Mouse (Mus musculus) kidney, adult 10 weeks (tissue): ENCODE data around the gene Slc6a17. TPM values are rescaled to one million over a fixed set of nuclear protein-coding genes. Genes with fewer than 3 reads are reported as not detected.

Experiments used
- polyA plus RNA-seq: library from polyadenylated mRNA; stranded (reverse); fragments of 350-450 nt; fragmentation: Illumina TruSeq; extraction: RNeasy Lipid Tissue Mini Kit (QIAGEN cat#74804); gene quantifications from one replicate; pipeline ENCODE4 v1.2.3, GENCODE M21; 2014; ENCODE audit warnings: low read depth, low replicate concordance

Gene Slc6a17
- 5.8 TPM for polyA plus RNA-seq

GRCm38 (mm10) chr3:107517631-107518108 is at the start of gene Slc6a17:
Gene Slc6a17 (minus strand): TSS chr3:107518018.

GRCm38 (mm10) chr3:107554842-107555241 is 37.0 kb upstream of the Slc6a17 start, which contains the start of gene Ubl4b:
Gene Ubl4b (minus strand): TSS chr3:107555073.

GRCm38 (mm10) chr3:107459196-107459772 is 58.5 kb downstream of the Slc6a17 start, which contains the start of gene Kcnc4:
Gene Kcnc4 (minus strand): TSS chr3:107459552.

Other genes starting within 250 kb of the Slc6a17 start
- gene Lamtor5, start 239.2 kb downstream of the Slc6a17 start, polyA plus RNA-seq, result 322 TPM
- gene Slc16a4, start 226.8 kb downstream of the Slc6a17 start, polyA plus RNA-seq, result 581 TPM
- 9.9 TPM for gene Rbm15, start 184.3 kb downstream of the Slc6a17 start, polyA plus RNA-seq
- not detected for gene Kcnc4, start 58.5 kb downstream of the Slc6a17 start, polyA plus RNA-seq
- gene Ubl4b, start 37.1 kb upstream of the Slc6a17 start, polyA plus RNA-seq, result not detected
- not detected for gene Alx3, start 77.0 kb upstream of the Slc6a17 start, polyA plus RNA-seq
- gene Gm10961, start 113.3 kb upstream of the Slc6a17 start, polyA plus RNA-seq, result not detected
- 4.6 TPM for gene Strip1, start 113.7 kb upstream of the Slc6a17 start, polyA plus RNA-seq
- 298 TPM for gene Ahcyl1, start 178.5 kb upstream of the Slc6a17 start, polyA plus RNA-seq
- 5.1 TPM for gene Csf1, start 242.5 kb upstream of the Slc6a17 start, polyA plus RNA-seq